Mouse (Mus musculus) intestine, postnatal 0 days (tissue): Measurements from ENCODE around the gene Acnat1. TPM values are rescaled to one million over a fixed set of nuclear protein-coding genes. Genes with fewer than 3 reads are reported as not detected.
A peak's percentile ranks its signal among the peaks of the same experiment; 100 is the strongest.
"Not testable (repeated sequence)": the region's sequence is repeated elsewhere in the genome, so short reads cannot be mapped to it uniquely, and the experiment has no call there.

Experiments used
- ATAC-seq: fragments of 200-750 bp; cut with Nextera tagmentation; 2 replicates; pipeline ENCODE4 v1.8.0; 2017; ENCODE audit warnings: mild to moderate bottlenecking, moderate TSS enrichment, moderate library complexity
- H3K27ac ChIP-seq: fragments of 300-500 bp; sonication (generic); 2 replicates; pipeline ENCODE4 v1.5.1; 2014; ENCODE audit warnings: mild to moderate bottlenecking, low read depth, low read length, moderate library complexity
- H3K27me3 ChIP-seq: fragments of 300-500 bp; sonication (generic); replicated peaks from 2 replicates; pipeline ENCODE4 v1.6.1; 2014; ENCODE audit warnings: low read length, mixed read lengths; ENCODE audit not compliant: control insufficient read depth, insufficient read depth
- H3K36me3 ChIP-seq: fragments of 300-500 bp; sonication (generic); 2 replicates; pipeline ENCODE4 v1.6.1; 2014; ENCODE audit warnings: mild to moderate bottlenecking, moderate library complexity; ENCODE audit not compliant: control insufficient read depth, insufficient read depth
- H3K4me1 ChIP-seq: fragments of 300-500 bp; sonication (generic); replicated peaks from 2 replicates; pipeline ENCODE4 v1.6.1; 2014; ENCODE audit warnings: antibody characterized with exemption, low read length, mixed read lengths; ENCODE audit not compliant: control insufficient read depth, insufficient read depth
- H3K4me2 ChIP-seq: fragments of 300-500 bp; sonication (generic); replicated peaks from 2 replicates; pipeline ENCODE4 v1.6.1; 2014; ENCODE audit warnings: low read depth, mild to moderate bottlenecking, moderate library complexity
- H3K4me3 ChIP-seq: fragments of 300-500 bp; sonication (generic); 2 replicates; pipeline ENCODE4 v1.5.1; 2014; ENCODE audit warnings: low read depth, low read length
- H3K9ac ChIP-seq: fragments of 300-500 bp; sonication (generic); 2 replicates; pipeline ENCODE4 v1.6.1; 2014; ENCODE audit warnings: mild to moderate bottlenecking, low read depth, low read length
- H3K9me3 ChIP-seq: fragments of 300-500 bp; sonication (generic); 2 replicates; pipeline ENCODE4 v1.6.1; 2016; ENCODE audit warnings: mixed run types; ENCODE audit not compliant: control insufficient read depth
- CTCF ChIP-seq: sonication (generic); IDR thresholded peaks from 2 replicates; pipeline ENCODE4 v1.5.1; 2016; ENCODE audit warnings: low read depth, mild to moderate bottlenecking, control low read depth, antibody characterized with exemption, moderate library complexity
- WGBS: fragments of 180-500 bp; shearing (Covaris S2); extraction: QIAGEN DNeasy Blood & Tissue Kit; methylation state at CpG from one replicate; pipeline ENCODE4 v1.1.7; 2014; 5-methylcytosine and 5-hydroxymethylcytosine counted together
- polyA plus RNA-seq: library from polyadenylated mRNA; unstranded; fragments of >200 nt; fragmentation: Nextera tagmentation; extraction: Ambion mirVana; gene quantifications from 2 replicates; pipeline ENCODE4 v1.2.1, GENCODE M21; 2015

The Acnat1 gene
- polyA plus RNA-seq, 1 experiment from 2014 or later, result 8.4 TPM

- H3K27ac ChIP-seq, result no peak overlapping the region
- no peak overlapping the region for H3K4me3 ChIP-seq
- 31% methylated on average over 3 of the region's 3 CpGs for WGBS
- peak; percentile 82 for ATAC-seq
- H3K4me2 ChIP-seq, result no peak overlapping the region
- H3K4me1 ChIP-seq, result no peaks in the 10 kb centered on the region
- no peak for TF ChIP-seq CTCF
- no peak overlapping the region for H3K9ac ChIP-seq
- H3K9me3 ChIP-seq, result 0 out of 2 replicates have a peak, but pooled peaks cover 3% of the 10 kb centered on the region
- no peaks in the 10 kb centered on the region for H3K27me3 ChIP-seq
- H3K36me3 ChIP-seq, result peaks cover 18% of the 10 kb centered on the region
Measured at GRCm38 (mm10) chr4:49469435-49470151, 4.1 kb downstream of the Acnat1 start.

DNA sequence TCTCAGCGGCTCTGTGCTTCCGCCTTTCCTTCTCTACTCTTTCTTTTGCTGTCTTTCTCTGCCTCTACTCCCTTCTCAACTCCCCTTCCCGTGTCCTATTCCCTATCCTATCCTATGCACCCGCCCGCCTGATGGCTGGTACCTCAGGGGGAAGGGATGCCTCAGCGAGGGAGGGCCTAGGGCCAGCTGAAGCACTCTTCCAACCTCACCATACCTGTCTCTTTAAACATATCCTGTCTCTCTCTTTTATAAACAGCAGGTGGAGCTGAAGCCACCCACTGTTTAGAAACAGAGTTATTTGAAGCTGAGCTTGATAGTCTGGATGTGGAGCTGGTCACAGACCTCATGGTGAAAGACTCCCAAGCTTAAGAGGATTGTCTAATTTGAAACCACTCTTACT is 6.4 kb downstream of the Acnat1 start:
- H3K4me1 ChIP-seq, result no peaks in the 10 kb centered on the region
- peaks cover 18% of the 10 kb centered on the region for H3K36me3 ChIP-seq
- no peak overlapping the region for H3K9ac ChIP-seq
- no peak overlapping the region for H3K4me3 ChIP-seq
- 100% methylated on average over 6 of the region's 6 CpGs for WGBS
- no peak overlapping the region for H3K27ac ChIP-seq
- no peak overlapping the region for H3K4me2 ChIP-seq
- 0 out of 2 replicates have a peak, but pooled peaks cover 3% of the 10 kb centered on the region for H3K9me3 ChIP-seq
- no peaks in the 10 kb centered on the region for H3K27me3 ChIP-seq
- TF ChIP-seq CTCF, result peak; percentile 33
- no peak for ATAC-seq

- no peak overlapping the region for H3K4me2 ChIP-seq
- no peaks in the 10 kb centered on the region for H3K9me3 ChIP-seq
- no peak overlapping the region for H3K27ac ChIP-seq
- no peak overlapping the region for H3K4me3 ChIP-seq
- H3K36me3 ChIP-seq, result no peaks in the 10 kb centered on the region
- TF ChIP-seq CTCF, result no peak
- ATAC-seq, result no peak
- H3K27me3 ChIP-seq, result no peaks in the 10 kb centered on the region
- H3K9ac ChIP-seq, result no peak overlapping the region
- H3K4me1 ChIP-seq, result no peaks in the 10 kb centered on the region
- WGBS, result 71% methylated on average over 2 of the region's 2 CpGs
Measured at GRCm38 (mm10) chr4:49456171-49456570, 17.5 kb downstream of the Acnat1 start.

DNA sequence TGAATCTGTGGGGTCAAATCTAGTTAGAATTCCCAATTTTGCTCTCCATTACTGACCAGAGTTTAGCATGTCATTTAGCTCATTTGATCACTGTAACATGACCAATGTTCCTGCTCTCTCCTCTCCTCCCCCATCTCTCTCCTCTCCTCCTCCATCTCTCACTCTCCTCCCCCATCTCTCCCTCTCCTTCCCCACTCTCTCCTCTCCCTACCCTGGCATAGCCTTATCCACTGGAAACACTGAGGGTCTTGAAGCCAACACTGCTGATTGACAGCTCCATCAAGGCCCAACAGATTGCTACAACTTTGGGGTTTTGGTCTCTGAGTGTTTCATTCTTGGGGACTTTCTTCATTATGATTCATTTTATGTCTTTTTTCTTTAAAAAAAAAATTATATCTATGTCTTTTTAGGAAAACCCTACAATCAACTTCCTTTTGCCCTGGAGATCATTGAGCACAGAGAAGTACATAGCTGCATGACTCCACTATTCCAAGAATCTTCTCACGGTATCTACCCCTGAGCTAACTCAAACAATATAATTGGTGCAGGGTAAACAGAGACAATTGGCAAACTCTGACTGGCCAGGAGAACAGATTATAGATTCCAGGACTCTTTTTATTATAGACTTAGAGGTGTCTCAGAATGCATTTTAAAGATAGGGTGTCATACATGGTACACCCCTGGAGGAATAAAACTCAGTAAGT is 21.7 kb downstream of the Acnat1 start:
- Histone ChIP-seq H3K4me1 (no peaks in the 10 kb centered on the region), H3K36me3 (no peaks in the 10 kb centered on the region), H3K27ac (no peak overlapping the region), H3K9ac (no peak overlapping the region), H3K9me3 (no peaks in the 10 kb centered on the region), H3K4me2 (no peak overlapping the region), H3K27me3 (no peaks in the 10 kb centered on the region), H3K4me3 (no peak overlapping the region)
- no peak for ATAC-seq
- 23% methylated on average over 1 of the region's 1 CpGs for WGBS
- no peak for TF ChIP-seq CTCF

DNA sequence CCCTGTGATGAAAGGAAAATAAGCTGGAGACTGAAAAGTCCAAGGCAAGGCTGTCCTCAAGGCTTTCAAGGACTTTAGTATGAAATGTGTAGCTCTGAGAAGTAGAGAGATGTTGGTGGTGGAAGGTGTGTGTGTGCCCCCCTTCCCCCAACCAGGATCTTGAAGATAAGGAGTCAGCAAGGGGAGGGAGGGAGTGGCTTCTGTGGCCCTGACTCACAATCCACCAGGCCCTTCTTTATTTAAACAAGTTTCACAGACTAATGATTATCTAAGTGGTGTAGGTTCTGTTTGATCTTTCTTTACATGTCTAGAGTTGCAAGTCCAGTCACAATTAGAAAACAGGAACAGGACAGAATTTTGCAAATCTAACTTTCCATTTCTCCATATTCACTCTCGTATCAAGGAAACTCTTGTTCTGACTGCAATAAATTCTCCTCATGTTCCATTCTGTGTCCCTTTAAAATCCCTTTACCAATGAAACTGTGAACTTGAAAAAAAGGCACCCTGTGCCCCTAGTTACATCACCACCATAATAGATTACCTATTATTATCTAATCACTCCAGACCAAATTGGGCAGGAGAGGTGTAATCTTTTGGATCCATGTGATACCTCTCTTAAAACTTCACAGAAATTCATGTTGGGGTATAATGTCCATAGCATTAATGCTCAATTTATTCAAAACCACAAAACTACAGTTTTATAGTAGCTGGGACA is 22.4 kb downstream of the Acnat1 start:
- H3K4me1 ChIP-seq, H3K27ac ChIP-seq, H3K4me3 ChIP-seq, H3K27me3 ChIP-seq, ATAC-seq, H3K9ac ChIP-seq, H3K9me3 ChIP-seq, H3K4me2 ChIP-seq, H3K36me3 ChIP-seq: not testable (repeated sequence)
- 60% methylated on average over 1 of the region's 1 CpGs for WGBS

- H3K36me3 ChIP-seq, H3K9ac ChIP-seq, H3K27ac ChIP-seq, H3K9me3 ChIP-seq, H3K4me3 ChIP-seq, H3K27me3 ChIP-seq, H3K4me1 ChIP-seq, H3K4me2 ChIP-seq, ATAC-seq: not testable (repeated sequence)
- WGBS, result 52% methylated on average over 3 of the region's 3 CpGs
Measured at GRCm38 (mm10) chr4:49436968-49437367, 36.7 kb downstream of the Acnat1 start.

- H3K4me3 ChIP-seq, ATAC-seq, H3K9me3 ChIP-seq, H3K9ac ChIP-seq, H3K27ac ChIP-seq, H3K4me2 ChIP-seq, H3K36me3 ChIP-seq, H3K4me1 ChIP-seq, H3K27me3 ChIP-seq: not testable (repeated sequence)
- 82% methylated on average over 2 of the region's 2 CpGs for WGBS
Measured at GRCm38 (mm10) chr4:49410151-49410550, 63.6 kb downstream of the Acnat1 start.

GRCm38 (mm10) chr4:49407957-49408356 is 65.8 kb downstream of the Acnat1 start, which contains the start of gene Acnat2:
TSS of gene Acnat2 (minus strand) at chr4:49408151.
- not testable (repeated sequence) for H3K9me3 ChIP-seq, H3K36me3 ChIP-seq, H3K9ac ChIP-seq, H3K27ac ChIP-seq, H3K4me2 ChIP-seq, H3K27me3 ChIP-seq, ATAC-seq, H3K4me3 ChIP-seq, H3K4me1 ChIP-seq
- 83% methylated on average over 5 of the region's 5 CpGs for WGBS
